Mouse (Mus musculus) Muller cell, postnatal 12 days (primary cell): ENCODE measurements around the gene Smim26.

Source experiments
- DNase-seq: peaks from one replicate; pipeline ENCODE4 v3.0.0-alpha.2; 2015; ENCODE audit errors: inconsistent ontology term

Gene Smim26

GRCm38 (mm10) chr2:144635644-144636320 lies 41.9 kb downstream of the Smim26 start:
- DNase-seq = no peak

DNA sequence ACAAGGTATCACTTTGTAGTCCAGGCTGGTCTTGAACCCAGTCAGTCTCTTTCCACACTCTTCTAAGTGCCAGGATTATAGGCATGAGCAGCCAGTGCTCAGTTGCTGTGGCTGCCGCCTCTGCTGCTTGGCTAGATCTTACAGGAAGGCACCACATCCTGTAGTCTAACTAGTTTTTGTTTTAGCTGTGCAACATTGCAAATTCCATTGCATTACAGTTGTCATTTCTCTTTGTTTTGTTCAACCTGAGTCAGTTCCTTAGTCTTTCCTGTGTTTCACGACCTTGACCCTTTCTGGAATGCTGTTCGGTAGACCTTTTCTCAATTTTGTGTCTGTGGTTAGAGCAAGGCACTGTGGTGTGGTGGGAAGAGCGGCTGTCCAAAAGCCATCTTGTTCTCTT lies 43.4 kb downstream of the Smim26 start:
- no peak for DNase-seq

DNA sequence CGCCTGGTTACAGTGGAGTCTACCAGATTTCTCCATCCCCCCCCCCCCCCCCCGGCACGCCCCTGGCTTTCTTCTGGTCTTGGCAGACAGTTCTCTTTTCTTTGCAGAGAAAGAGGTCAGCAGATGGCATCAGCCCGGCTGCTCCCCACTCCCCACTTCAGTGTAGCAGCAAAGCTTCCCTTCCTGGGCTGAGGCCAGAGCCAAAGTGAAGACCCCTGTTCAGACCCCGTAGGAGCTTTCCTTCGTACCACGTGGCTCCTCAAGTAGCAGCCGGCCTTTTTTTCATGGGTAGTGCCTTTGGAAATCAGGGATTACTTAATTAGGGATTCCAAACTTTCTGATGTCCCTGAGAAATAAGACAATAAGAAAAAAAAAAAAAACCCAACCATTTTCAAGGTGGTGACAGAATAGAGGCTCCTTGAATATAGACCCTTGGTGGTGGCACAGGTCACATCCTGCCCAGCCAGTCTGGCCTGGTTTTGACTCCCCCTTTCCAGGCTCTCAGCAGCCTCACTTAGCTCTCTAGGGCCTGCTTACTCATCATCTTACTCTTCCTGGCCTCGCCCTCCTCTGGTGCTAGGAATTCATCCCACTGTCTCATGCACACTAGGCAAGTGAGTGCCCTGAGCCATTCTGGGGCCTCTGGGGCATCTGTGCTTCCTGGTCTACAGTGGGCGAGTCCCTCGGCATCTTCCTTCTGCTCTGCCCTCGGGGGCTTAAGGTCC lies 44.0 kb downstream of the Smim26 start:
- DNase-seq = no peak

DNA sequence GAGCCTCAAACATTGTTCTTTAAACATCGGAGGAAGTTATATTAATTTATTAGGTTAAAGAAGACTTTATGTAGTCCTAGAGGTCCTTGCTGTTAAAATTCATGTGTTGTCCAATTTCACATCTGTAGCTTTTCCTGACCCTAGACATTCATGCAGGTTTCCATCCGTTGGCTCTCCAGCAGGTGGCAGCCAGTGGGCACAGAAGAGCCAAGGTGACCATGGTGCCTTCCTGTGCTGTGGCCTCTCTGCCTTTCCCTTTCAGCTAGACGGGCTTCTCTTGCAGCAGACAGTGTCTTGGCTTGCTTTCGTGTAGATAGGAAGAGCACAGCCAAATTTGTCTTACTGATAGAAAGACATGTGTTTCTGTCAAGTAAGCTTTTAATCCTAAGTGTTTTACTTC lies 44.9 kb downstream of the Smim26 start:
- no peak for DNase-seq

DNA sequence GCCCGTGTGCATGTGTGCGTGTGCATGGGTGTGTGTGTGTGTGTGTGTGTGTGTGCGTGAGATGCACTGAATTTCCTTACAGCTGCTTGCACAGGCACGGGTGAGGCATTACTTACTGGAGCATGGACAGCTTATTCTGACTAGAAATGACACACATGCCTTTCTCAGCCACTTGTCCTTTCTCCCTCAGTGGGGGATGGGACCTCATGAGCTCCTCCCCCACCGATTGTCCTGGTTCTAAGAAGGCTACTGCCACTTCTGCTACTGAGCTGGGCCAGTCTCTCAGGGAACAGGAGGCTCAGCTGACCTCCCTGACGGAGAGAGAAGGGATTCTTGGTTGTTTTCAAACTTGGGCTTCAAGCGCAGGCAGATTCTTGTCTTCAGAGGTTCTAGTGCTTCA lies 46.2 kb downstream of the Smim26 start:
- no peak for DNase-seq

DNA sequence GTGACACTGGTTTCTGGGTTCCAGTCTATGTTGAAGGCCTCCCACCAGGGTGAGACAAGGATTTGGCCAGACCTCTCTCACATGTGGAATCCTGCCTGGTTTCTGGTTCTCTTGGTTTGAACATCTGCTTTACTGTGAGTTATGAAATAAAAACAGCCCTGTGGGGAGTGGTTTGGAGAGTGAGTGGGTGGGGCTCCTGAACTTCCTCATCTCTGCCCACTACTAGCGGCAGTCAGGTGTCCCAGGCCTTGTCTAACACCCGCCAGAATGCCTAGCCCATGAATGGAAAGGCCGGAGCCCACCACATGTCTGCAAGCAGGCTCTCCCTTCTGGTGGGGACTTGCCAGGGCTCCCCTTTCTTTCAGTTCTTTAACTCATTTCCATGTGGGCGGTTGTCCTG lies 48.1 kb downstream of the Smim26 start:
- no peak for DNase-seq
